Mouse (Mus musculus) midbrain, embryonic 11.5 days (tissue): ENCODE results near the gene Scarb1. TPM values are rescaled to one million over a fixed set of nuclear protein-coding genes. Genes with fewer than 3 reads are reported as not detected.
A peak's percentile ranks its signal among the peaks of the same experiment; 100 is the strongest.

Source experiments
- ATAC-seq: fragments of 200-750 bp; cut with Nextera tagmentation; 2 replicates; pipeline ENCODE4 v1.8.0; 2017; ENCODE audit warnings: moderate TSS enrichment, moderate library complexity; ENCODE audit not compliant: low FRiP score
- DNase-seq: peaks from one replicate; pipeline ENCODE4 v3.0.0; 2015; ENCODE audit warnings: low spot score; ENCODE audit errors: missing footprints
- H3K27ac ChIP-seq: fragments of 300-500 bp; sonication (generic); 2 replicates; pipeline ENCODE4 v1.5.1; 2014; ENCODE audit warnings: low read depth, low read length
- H3K27me3 ChIP-seq: fragments of 300-500 bp; sonication (generic); 2 replicates; pipeline ENCODE4 v1.6.1; 2014; ENCODE audit warnings: mild to moderate bottlenecking, low read length, moderate library complexity, mixed read lengths; ENCODE audit not compliant: control insufficient read depth, insufficient read depth
- H3K36me3 ChIP-seq: fragments of 300-500 bp; sonication (generic); 2 replicates; pipeline ENCODE4 v1.6.1; 2014; ENCODE audit warnings: mild to moderate bottlenecking, low read length, moderate library complexity, mixed read lengths; ENCODE audit not compliant: control insufficient read depth, insufficient read depth
- H3K4me1 ChIP-seq: fragments of 300-500 bp; sonication (generic); 2 replicates; pipeline ENCODE4 v1.6.1; 2014; ENCODE audit warnings: low read length; ENCODE audit not compliant: control insufficient read depth, insufficient read depth
- H3K4me2 ChIP-seq: fragments of 300-500 bp; sonication (generic); 2 replicates; pipeline ENCODE4 v1.6.1; 2014; ENCODE audit warnings: mild to moderate bottlenecking, moderate library complexity
- H3K4me3 ChIP-seq: fragments of 300-500 bp; sonication (generic); 2 replicates; pipeline ENCODE4 v1.5.1; 2014; ENCODE audit warnings: low read depth, low read length
- H3K9ac ChIP-seq: fragments of 300-500 bp; sonication (generic); 2 replicates; pipeline ENCODE4 v1.6.1; 2014; ENCODE audit warnings: low read length
- H3K9me3 ChIP-seq: fragments of 300-500 bp; sonication (generic); 2 replicates; pipeline ENCODE4 v1.6.1; 2016; ENCODE audit warnings: low read length; ENCODE audit not compliant: control insufficient read depth
- WGBS: fragments of 180-500 bp; shearing (Covaris S2); extraction: QIAGEN DNeasy Blood & Tissue Kit; methylation state at CpG from one replicate; pipeline ENCODE4 v1.1.7; 2014; 5-methylcytosine and 5-hydroxymethylcytosine counted together
- polyA plus RNA-seq: library from polyadenylated mRNA; unstranded; fragments of >200 nt; fragmentation: Nextera tagmentation; extraction: Ambion mirVana; gene quantifications from 2 replicates; pipeline ENCODE4 v1.2.1, GENCODE M21; 2014

The Scarb1 gene
- polyA plus RNA-seq, 1 experiment from 2014 or later: 26.0 TPM

DNA sequence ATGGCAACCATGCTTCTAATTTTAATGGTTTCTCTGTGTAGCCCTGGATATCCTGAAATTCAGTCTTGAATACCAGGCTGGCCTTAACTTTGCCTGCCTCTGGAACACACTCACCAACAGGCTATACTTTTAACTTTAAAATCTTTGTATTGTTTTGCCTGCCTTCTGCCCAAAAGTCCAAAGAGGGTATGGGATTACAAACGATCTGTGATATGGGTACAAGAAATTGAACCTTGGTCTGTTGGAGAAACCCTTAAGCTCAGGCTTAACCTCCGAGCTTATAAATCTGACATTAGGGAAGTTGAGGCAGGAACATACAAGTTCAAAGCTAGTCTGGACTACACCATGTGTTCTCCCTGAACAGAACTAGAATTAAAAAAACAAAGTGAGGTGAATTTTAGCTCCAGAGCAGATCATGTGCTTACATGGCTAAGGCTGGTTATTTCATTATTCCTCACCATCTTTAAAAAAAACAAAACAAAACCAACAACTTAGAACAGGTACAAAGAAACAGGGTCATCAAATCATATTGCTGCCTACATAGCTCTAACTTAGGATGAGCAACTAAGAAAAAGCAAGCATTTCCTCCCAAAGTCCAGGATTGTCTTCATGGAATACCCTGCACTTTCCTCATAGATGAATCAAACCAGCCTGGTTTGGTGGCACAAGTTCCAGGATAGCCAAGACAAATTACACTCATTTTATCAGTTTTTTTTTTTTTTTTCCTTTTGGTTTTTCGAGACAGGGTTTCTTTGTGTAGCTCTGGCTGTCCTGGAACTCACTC lies 42.9 kb upstream of the Scarb1 start:
- Histone ChIP-seq H3K4me1 (peaks cover 7% of the 10 kb centered on the region), H3K36me3 (peaks cover 11% of the 10 kb centered on the region), H3K27ac (no peak overlapping the region), H3K27me3 (no peaks in the 10 kb centered on the region), H3K4me2 (no peak overlapping the region), H3K4me3 (no peak overlapping the region), H3K9ac (no peak overlapping the region), H3K9me3 (no peaks in the 10 kb centered on the region)
- no peak for DNase-seq
- no peak for ATAC-seq
- 79% methylated on average over 3 of the region's 3 CpGs for WGBS

DNA sequence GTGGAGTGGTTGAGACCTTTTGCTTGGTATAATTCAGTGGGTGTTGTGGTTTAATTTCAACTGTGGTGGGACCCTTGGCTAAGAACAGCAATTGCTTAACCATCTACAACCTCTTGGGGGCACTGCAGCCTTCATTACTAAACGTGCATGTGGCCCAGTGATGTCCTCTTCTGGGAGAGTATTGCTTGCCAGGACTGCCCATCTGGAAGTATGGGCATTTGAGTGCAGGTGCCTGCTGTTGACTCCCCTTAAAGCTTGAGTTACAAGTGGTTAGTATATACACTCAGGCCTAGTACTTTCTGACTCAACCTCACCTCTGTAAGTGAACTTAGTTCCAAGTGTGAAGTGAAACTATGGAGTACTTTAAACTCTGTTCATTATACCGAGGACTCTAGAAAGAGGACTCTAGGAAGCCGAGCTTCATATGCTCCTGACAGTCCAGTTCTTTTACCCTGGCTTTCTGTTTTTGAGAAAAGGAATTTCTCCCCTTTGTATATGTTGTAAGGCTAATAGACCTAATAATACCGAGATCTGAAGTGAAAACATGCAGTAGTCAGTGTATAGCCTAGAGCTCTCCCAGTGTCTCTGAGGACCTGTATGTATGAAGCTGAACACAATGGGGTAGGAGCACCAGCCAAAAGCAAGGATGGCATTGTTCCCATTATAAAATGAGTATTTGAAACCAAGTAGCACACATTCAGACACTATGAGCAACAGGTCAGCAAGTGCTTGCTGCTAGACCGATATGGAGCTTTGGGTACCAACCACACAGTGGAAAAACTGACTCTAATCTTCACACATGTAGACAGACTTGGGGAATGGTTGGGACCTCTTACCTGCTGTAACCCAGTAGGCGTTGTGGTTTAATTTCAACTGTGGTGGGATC lies 42.0 kb upstream of the Scarb1 start:
- Histone ChIP-seq H3K27ac (no peak overlapping the region), H3K4me1 (no peaks in the 10 kb centered on the region), H3K9ac (no peak overlapping the region), H3K4me2 (no peak overlapping the region), H3K4me3 (no peak overlapping the region), H3K9me3 (no peaks in the 10 kb centered on the region), H3K36me3 (peaks cover 11% of the 10 kb centered on the region), H3K27me3 (no peaks in the 10 kb centered on the region)
- peak; percentile 91 for DNase-seq
- peak; percentile 68; the same call in 1 of the 2 replicates for ATAC-seq
- 51% methylated on average over 6 of the region's 6 CpGs for WGBS

DNA sequence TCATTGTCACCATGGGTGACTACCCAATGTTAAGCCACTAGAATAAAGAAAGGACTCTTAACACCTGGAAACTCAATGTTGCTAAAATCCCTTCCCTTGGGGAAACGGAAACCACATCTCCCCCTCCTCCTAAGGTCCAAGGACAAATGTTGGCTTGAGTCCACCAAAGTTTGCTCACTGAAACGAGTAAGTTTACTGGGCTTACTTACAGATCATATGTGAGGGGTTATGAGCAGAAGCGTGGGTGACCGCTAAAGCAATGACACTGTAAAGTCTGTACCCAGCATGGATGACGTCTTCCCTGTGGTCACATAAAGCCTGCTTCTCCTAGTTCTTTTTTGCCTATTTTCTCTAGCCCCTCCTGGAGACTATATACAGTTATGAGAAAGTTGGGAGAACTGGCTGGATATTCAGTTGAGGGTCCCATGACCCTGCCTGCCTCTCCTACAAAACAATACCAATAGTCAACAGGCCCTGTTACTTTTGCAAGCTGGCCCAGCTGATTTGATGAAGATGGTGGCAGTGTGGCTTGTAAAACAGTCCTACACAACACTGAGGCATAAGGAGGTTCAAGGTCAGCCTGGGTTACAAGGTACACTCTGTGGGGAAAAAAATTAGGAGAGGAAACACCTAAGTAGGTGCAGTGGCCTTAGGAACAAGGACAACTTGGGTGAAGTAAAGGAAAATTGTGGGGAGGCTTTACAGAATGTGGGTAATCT lies 41.2 kb upstream of the Scarb1 start:
- no peak overlapping the region for H3K4me3 ChIP-seq
- H3K36me3 ChIP-seq: peaks cover 11% of the 10 kb centered on the region
- H3K4me2 ChIP-seq: no peak overlapping the region
- H3K9ac ChIP-seq: no peak overlapping the region
- 84% methylated on average over 5 of the region's 5 CpGs for WGBS
- H3K9me3 ChIP-seq: no peaks in the 10 kb centered on the region
- no peaks in the 10 kb centered on the region for H3K27me3 ChIP-seq
- H3K27ac ChIP-seq: no peak overlapping the region
- no peaks in the 10 kb centered on the region for H3K4me1 ChIP-seq
- DNase-seq (no peak), ATAC-seq (peak; percentile 24; the same call in 1 of the 2 replicates)

DNA sequence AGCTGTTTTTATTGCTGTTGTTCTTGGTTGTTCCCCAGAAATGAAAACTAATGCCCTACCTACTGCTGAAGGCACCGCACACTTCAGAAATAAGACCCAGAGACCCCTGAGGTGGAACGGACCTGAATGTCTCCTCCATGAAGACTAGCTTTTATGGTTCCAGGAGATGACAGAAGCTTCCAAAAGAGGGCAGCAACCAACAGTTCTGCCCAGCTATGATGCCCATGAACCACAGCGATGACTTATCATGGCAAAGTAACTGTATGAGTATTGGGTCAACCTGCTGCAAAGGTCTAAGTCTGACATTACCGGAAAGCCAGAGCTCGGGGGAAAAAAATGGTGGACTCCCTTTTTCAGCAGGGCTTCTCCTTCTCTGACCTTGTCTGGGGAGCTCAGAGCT lies 38.0 kb upstream of the Scarb1 start:
- Histone ChIP-seq H3K36me3 (no peaks in the 10 kb centered on the region), H3K9me3 (no peaks in the 10 kb centered on the region), H3K9ac (no peak overlapping the region), H3K4me1 (no peaks in the 10 kb centered on the region), H3K27me3 (no peaks in the 10 kb centered on the region), H3K4me3 (no peak overlapping the region), H3K4me2 (no peak overlapping the region), H3K27ac (no peak overlapping the region)
- WGBS: 84% methylated on average over 5 of the region's 5 CpGs
- no peak for ATAC-seq
- DNase-seq: no peak

DNA sequence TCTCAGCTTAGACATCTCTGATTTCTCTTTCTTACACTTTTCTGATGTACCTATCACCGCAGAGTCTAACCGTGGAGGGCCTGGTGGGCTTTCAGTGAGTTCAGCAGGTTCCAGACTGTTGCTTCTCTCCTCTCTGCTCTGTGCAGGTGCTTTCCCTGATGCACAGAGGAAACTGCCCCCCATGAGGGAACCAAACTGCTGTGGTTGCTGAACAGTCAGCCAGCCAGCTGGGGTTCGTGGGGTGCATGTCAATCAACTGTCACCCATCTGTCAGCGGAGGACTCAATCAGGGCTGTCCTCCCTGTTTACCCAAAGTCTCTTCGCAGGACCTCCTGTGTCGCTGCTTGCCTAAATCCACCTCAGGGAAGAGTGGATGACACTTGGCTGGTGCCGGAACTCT lies 36.3 kb upstream of the Scarb1 start:
- no peak for DNase-seq
- Histone ChIP-seq H3K27ac (no peak overlapping the region), H3K9ac (no peak overlapping the region), H3K4me1 (no peaks in the 10 kb centered on the region), H3K9me3 (no peaks in the 10 kb centered on the region), H3K4me2 (no peak overlapping the region), H3K36me3 (no peaks in the 10 kb centered on the region), H3K27me3 (no peaks in the 10 kb centered on the region), H3K4me3 (no peak overlapping the region)
- no peak for ATAC-seq
- 64% methylated on average over 7 of the region's 7 CpGs for WGBS

- H3K4me3 ChIP-seq: no peak overlapping the region
- WGBS: 91% methylated on average over 2 of the region's 2 CpGs
- H3K9me3 ChIP-seq: no peaks in the 10 kb centered on the region
- H3K9ac ChIP-seq: no peak overlapping the region
- DNase-seq (no peak), ATAC-seq (no peak)
- H3K36me3 ChIP-seq: no peaks in the 10 kb centered on the region
- H3K4me2 ChIP-seq: no peak overlapping the region
- H3K4me1 ChIP-seq: no peaks in the 10 kb centered on the region
- H3K27ac ChIP-seq: no peak overlapping the region
- H3K27me3 ChIP-seq: no peaks in the 10 kb centered on the region
Observed at GRCm38 (mm10) chr5:125375871-125376270, 35.0 kb upstream of the Scarb1 start.

GRCm38 (mm10) chr5:125372027-125372426 lies 31.1 kb upstream of the Scarb1 start:
- Histone ChIP-seq H3K27me3 (no peaks in the 10 kb centered on the region), H3K4me2 (no peak overlapping the region), H3K27ac (no peak overlapping the region), H3K9ac (no peak overlapping the region), H3K36me3 (no peaks in the 10 kb centered on the region), H3K4me3 (no peak overlapping the region), H3K4me1 (no peaks in the 10 kb centered on the region), H3K9me3 (no peaks in the 10 kb centered on the region)
- 85% methylated on average over 4 of the region's 4 CpGs for WGBS
- no peak for DNase-seq
- ATAC-seq: no peak

DNA sequence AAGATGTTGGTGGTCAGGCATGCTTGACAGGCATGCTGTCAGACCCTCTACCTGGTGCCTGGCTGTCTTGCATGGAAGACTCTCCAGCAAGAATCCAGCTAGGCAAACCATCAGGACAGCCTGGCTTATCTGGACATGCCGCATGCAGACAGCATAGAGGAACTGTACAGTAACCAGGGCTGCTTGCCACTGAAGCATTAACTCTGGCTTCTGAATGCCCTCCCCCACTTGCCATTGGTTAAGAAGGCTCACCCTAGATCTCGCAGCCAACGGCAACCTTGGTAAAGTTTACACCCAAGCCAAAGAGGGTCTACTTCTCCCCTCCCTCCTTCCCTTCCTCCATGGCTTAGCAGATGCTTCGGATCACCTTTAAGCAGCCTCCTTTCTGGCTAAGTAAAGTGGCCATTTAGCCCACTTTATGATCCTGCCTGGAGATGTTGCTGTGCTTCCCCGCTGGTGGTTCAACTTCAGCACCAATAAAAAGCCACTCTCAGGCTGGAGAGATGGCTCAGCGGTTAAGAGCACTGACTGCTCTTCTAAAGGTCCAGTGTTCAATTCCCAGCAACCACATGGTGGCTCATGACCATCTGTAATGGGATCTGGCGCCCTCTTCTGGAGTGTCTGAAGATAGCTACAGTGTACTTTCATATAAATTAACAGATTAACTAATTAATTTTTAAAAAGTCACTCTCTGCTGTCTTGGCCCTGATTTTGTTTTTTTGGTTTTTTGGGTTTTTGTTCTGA lies 30.2 kb upstream of the Scarb1 start:
- no peaks in the 10 kb centered on the region for H3K27me3 ChIP-seq
- no peaks in the 10 kb centered on the region for H3K36me3 ChIP-seq
- H3K9me3 ChIP-seq: no peaks in the 10 kb centered on the region
- ATAC-seq: no peak
- no peak overlapping the region for H3K4me3 ChIP-seq
- H3K4me2 ChIP-seq: no peak overlapping the region
- no peak overlapping the region for H3K9ac ChIP-seq
- no peak overlapping the region for H3K27ac ChIP-seq
- DNase-seq: no peak
- H3K4me1 ChIP-seq: no peaks in the 10 kb centered on the region
- 77% methylated on average over 7 of the region's 7 CpGs for WGBS
